Mouse (Mus musculus) cerebellum, adult 2 months (tissue): ENCODE data around the gene Acot1. TPM values are rescaled to one million over a fixed set of nuclear protein-coding genes. Genes with fewer than 3 reads are reported as not detected.
"Not testable (repeated sequence)": the region's sequence is repeated elsewhere in the genome, so short reads cannot be mapped to it uniquely, and the experiment has no call there.

Source experiments
- DNase-seq, 2 experiments: peaks; one replicate each; pipeline ENCODE4 v3.0.0; 2021
- H3K27ac ChIP-seq: fragments of 200-500 bp; 2 replicates; pipeline ENCODE4 v1.5.1; 2012; ENCODE audit warnings: low read length, control low read depth, inconsistent platforms; ENCODE audit not compliant: insufficient read depth
- H3K27me3 ChIP-seq: fragments of 200-500 bp; 2 replicates; pipeline ENCODE4 v1.6.1; 2012; ENCODE audit warnings: inconsistent platforms, mild to moderate bottlenecking, low read length, moderate library complexity; ENCODE audit not compliant: control insufficient read depth, insufficient read depth
- H3K4me1 ChIP-seq: fragments of 200-500 bp; 2 replicates; pipeline ENCODE4 v1.6.1; 2011; ENCODE audit warnings: low read length; ENCODE audit not compliant: control insufficient read depth, insufficient read depth
- H3K4me3 ChIP-seq: fragments of 200-500 bp; replicated peaks from 2 replicates; pipeline ENCODE3; 2011; ENCODE audit warnings: mild to moderate bottlenecking, low read depth, low read length, control low read depth; ENCODE audit not compliant: insufficient read depth
- CTCF ChIP-seq: fragments of 200-500 bp; IDR thresholded peaks from 2 replicates; pipeline ENCODE4 v1.5.1; 2011; ENCODE audit warnings: low read depth, mild to moderate bottlenecking, control low read depth, low read length, moderate library complexity, borderline replicate concordance; ENCODE audit not compliant: insufficient read depth
- POLR2A ChIP-seq: fragments of 200-500 bp; IDR thresholded peaks from 2 replicates; pipeline ENCODE4 v1.6.1; 2011; ENCODE audit warnings: low read length, control low read depth, borderline replicate concordance; ENCODE audit not compliant: insufficient read depth
- WGBS: fragments of 180-500 bp; shearing (Covaris S2); methylation state at CpG from one replicate; pipeline ENCODE4 v1.1.7; 2018; 5-methylcytosine and 5-hydroxymethylcytosine counted together
- polyA plus RNA-seq: library from polyadenylated mRNA; depleted of rRNA; stranded (reverse); fragments of >200 nt; gene quantifications from 2 replicates; pipeline ENCODE4 v1.2.3, GENCODE M21; 2012

Gene Acot1
- polyA plus RNA-seq, 1 experiment: 18.2 TPM

GRCm38 (mm10) chr12:84008251-84008650 is 1.0 kb upstream of the Acot1 start:
- H3K27me3 ChIP-seq: no peaks in the 10 kb centered on the region
- H3K4me3 ChIP-seq: no peak overlapping the region
- DNase-seq: no peak
- WGBS: 92% methylated on average over 12 of the region's 12 CpGs
- TF ChIP-seq POLR2A: no peak
- no peak for TF ChIP-seq CTCF
- H3K4me1 ChIP-seq: peaks cover 3% of the 10 kb centered on the region
- H3K27ac ChIP-seq: no peak overlapping the region

DNA sequence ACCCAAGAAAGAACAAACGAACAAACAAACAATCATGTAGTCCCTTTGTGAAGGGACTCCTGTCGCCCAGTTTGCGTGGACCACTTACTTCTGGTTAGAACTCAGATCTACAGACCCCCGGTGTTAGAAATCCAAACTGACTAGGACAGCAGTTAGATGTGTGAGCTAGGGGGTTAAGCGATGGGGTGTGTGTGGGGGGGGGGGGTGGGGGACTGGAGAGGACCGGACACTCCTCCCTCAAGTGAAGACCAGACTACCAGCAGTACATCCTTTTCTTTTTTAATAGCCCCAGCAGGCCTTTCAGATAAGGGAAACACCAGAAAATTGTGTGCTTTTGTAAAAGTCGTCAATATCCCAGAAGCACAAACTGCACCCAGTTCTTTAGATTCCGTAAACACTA is 561 bp upstream of the Acot1 start:
- Histone ChIP-seq H3K27me3 (no peaks in the 10 kb centered on the region), H3K4me1 (peaks cover 3% of the 10 kb centered on the region), H3K4me3 (no peak overlapping the region), H3K27ac (no peak overlapping the region)
- 65% methylated on average over 8 of the region's 8 CpGs for WGBS
- DNase-seq: no peak
- no peak for TF ChIP-seq POLR2A
- no peak for TF ChIP-seq CTCF

- TF ChIP-seq CTCF: no peak
- TF ChIP-seq POLR2A: no peak
- Histone ChIP-seq H3K27ac (no peak overlapping the region), H3K4me1 (peaks cover 3% of the 10 kb centered on the region), H3K27me3 (no peaks in the 10 kb centered on the region), H3K4me3 (no peak overlapping the region)
- no peak for DNase-seq
- 84% methylated on average over 3 of the region's 3 CpGs for WGBS
Measured at GRCm38 (mm10) chr12:84010201-84010600, 911 bp downstream of the Acot1 start.

- peak; percentile 74 to 84 for DNase-seq
- Histone ChIP-seq H3K27ac (no peak overlapping the region), H3K4me3 (peak overlapping the region; percentile 6), H3K4me1 (peaks cover 3% of the 10 kb centered on the region), H3K27me3 (no peaks in the 10 kb centered on the region)
- 7% methylated on average over 12 of the region's 12 CpGs for WGBS
- TF ChIP-seq POLR2A: no peak
- no peak for TF ChIP-seq CTCF
Measured at GRCm38 (mm10) chr12:84011251-84012040, 2.2 kb downstream of the Acot1 start.

DNA sequence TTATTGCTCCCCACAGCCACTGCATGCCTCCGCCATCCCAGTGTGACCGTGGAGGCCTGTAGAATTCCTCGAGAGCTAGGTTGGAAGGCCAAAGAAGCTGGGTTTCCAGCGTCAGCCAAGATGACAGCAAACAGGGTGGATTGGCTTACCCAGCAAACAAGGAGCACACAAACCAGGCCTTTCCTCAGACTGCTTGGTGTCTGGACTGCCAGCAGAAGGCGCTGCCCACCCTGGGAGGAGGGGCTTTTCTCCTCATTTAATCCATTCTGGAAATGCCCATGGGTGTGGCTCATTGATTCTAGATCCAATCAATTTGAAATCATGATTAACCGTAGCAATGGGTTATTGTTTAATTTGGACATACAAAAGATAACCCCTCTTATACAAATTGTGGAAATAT is 3.8 kb downstream of the Acot1 start:
- no peak overlapping the region for H3K4me3 ChIP-seq
- no peak overlapping the region for H3K27ac ChIP-seq
- no peaks in the 10 kb centered on the region for H3K27me3 ChIP-seq
- DNase-seq: no peak
- no peak for TF ChIP-seq POLR2A
- TF ChIP-seq CTCF: no peak
- WGBS: 75% methylated on average over 6 of the region's 6 CpGs
- peaks cover 3% of the 10 kb centered on the region for H3K4me1 ChIP-seq

DNA sequence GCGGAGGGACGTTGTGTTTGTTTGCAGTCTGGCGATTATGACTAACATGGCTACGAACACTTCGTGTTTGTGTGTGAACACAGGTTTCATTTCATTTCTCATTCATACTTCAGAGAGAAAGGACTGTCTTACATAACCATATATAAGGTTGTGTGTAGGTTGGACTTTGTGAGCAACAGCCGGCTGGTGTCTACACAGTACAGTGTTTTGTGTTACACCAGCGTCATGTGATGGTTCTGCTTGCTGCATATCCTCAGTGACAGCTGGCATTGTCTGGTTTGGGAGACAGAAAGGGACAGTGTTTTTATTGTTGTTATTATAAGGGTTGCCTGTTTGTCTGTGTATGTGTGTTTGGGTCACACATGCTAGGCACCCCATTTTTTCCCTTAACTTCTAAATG is 4.4 kb downstream of the Acot1 start:
- DNase-seq: no peak
- WGBS: 91% methylated on average over 7 of the region's 7 CpGs
- H3K4me1 ChIP-seq: peaks cover 3% of the 10 kb centered on the region
- no peak overlapping the region for H3K27ac ChIP-seq
- TF ChIP-seq CTCF (no peak), POLR2A (no peak)
- no peaks in the 10 kb centered on the region for H3K27me3 ChIP-seq
- no peak overlapping the region for H3K4me3 ChIP-seq

- WGBS: 33% methylated on average over 7 of the region's 7 CpGs
- not testable (repeated sequence) for H3K4me1 ChIP-seq, H3K4me3 ChIP-seq, DNase-seq, H3K27me3 ChIP-seq, H3K27ac ChIP-seq
Measured at GRCm38 (mm10) chr12:84020528-84020927, 11.2 kb downstream of the Acot1 start.

DNA sequence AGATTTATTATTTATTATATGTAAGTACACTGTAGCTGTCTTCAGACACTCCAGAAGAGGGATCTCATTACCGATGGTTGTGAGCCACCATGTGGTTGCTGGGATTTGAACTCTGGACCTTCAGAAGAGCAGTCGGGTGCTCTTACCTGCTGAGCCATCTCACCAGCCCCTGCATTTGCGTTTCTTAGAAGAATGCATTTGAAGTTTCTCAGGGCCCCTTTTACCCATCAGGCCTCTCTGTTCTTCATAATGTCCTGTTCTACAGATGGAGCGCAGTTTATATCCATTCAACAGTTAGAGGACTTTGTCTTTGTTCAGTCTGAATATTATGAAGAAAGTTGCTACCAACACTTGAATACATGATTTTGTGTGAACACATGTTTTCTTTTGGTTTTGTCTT is 13.0 kb downstream of the Acot1 start:
- not testable (repeated sequence) for H3K4me1 ChIP-seq

More for the DNA sequence above, 13.0 kb downstream of the Acot1 start:
- not testable (repeated sequence) for H3K4me3 ChIP-seq, DNase-seq, H3K27ac ChIP-seq, H3K27me3 ChIP-seq
- 93% methylated on average over 4 of the region's 4 CpGs for WGBS
